Mouse (Mus musculus) ES-Bruce4 (cell line): Measurements from ENCODE around the gene Gm42669.

ENCODE experiments used
- CTCF ChIP-seq: IDR thresholded peaks from one replicate; pipeline ENCODE4 v1.8.1; 2011; ENCODE audit warnings: low read depth, low read length
- EP300 ChIP-seq: IDR thresholded peaks from 2 replicates; pipeline ENCODE4 v1.6.1; 2011; ENCODE audit warnings: low read depth, low read length; ENCODE audit not compliant: insufficient read depth
- POLR2A ChIP-seq: IDR thresholded peaks from one replicate; pipeline ENCODE4 v1.8.1; 2011; ENCODE audit warnings: low read length; ENCODE audit not compliant: insufficient read depth

DNA sequence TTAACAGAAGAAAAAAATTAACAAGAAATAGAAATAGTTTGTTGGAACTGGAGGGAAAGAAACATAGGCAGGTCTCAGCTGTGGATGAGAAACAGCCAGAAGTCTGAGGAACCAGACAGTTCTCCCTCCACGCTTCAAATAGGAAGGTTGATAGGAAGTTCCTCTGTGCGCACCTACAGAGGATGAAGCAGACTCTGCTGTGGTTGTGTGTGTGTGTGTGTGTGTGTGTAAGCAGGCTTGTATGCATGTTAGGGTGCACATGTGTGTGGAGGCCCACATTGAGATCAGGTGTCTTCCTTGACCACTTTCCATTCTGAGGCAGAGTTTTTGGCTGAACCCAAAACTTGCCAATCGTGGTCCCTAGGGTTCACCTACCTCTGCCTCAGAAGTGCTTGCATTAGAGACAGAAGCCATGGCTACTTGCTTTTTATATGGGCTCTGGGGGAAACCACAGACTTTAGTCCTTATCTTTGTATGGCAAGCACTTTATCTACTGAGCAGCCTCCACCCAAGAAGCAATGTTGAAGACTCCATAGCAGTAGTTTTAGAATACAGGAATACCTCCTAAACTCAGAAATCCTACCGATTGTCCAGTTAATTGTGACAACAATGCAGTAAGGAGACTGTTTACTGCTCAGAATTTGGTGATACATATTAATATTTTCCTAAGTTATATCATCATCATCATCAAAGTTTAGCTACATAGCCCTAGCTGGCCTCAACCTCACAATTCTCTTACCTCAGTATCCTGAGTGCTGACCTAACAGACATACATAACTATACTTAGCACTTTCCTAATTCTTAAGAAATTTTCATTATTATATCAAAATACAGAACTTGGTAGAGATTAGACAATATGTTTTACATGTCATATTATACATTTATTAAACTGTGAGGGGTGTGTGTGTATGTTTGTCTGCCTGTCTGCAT, 45.0 kb upstream of the Gm42669 start:
- TF ChIP-seq CTCF (no peak), POLR2A (no peak), EP300 (no peak)
